Mouse (Mus musculus) limb, embryonic 14.5 days (tissue): ENCODE data around the gene Tmem82. TPM values are rescaled to one million over a fixed set of nuclear protein-coding genes. Genes with fewer than 3 reads are reported as not detected.

ENCODE experiments used
- ATAC-seq: fragments of 200-750 bp; cut with Nextera tagmentation; 2 replicates; pipeline ENCODE4 v1.8.0; 2017; ENCODE audit warnings: low read depth, moderate number of reproducible peaks, moderate TSS enrichment; ENCODE audit not compliant: low FRiP score
- DNase-seq: peaks from one replicate; pipeline ENCODE4 v3.0.0-alpha.2; 2015; ENCODE audit warnings: low spot score
- H3K27ac ChIP-seq: fragments of 300-500 bp; sonication (generic); replicated peaks from 2 replicates; pipeline ENCODE4 v1.5.1; 2014; ENCODE audit warnings: low read depth, mild to moderate bottlenecking, low read length, moderate library complexity, mixed read lengths
- H3K27me3 ChIP-seq: fragments of 300-500 bp; sonication (generic); 2 replicates; pipeline ENCODE4 v1.6.1; 2014; ENCODE audit warnings: low read length, mixed read lengths; ENCODE audit not compliant: control insufficient read depth, insufficient read depth
- H3K36me3 ChIP-seq: fragments of 300-500 bp; sonication (generic); 2 replicates; pipeline ENCODE4 v1.6.1; 2014; ENCODE audit warnings: mild to moderate bottlenecking, low read length, moderate library complexity, mixed read lengths; ENCODE audit not compliant: control insufficient read depth, insufficient read depth
- H3K4me1 ChIP-seq: fragments of 300-500 bp; sonication (generic); 2 replicates; pipeline ENCODE4 v1.6.1; 2014; ENCODE audit warnings: antibody characterized with exemption, low read length, mixed read lengths; ENCODE audit not compliant: control insufficient read depth, insufficient read depth
- H3K4me2 ChIP-seq: fragments of 300-500 bp; sonication (generic); replicated peaks from 2 replicates; pipeline ENCODE4 v1.6.1; 2014; ENCODE audit warnings: low read depth, mild to moderate bottlenecking, low read length, moderate library complexity; ENCODE audit not compliant: severe bottlenecking
- H3K4me3 ChIP-seq: fragments of 300-500 bp; sonication (generic); replicated peaks from 2 replicates; pipeline ENCODE4 v1.5.1; 2014; ENCODE audit warnings: low read length
- H3K9ac ChIP-seq: fragments of 300-500 bp; sonication (generic); 2 replicates; pipeline ENCODE4 v1.6.1; 2014; ENCODE audit warnings: mild to moderate bottlenecking, low read depth, low read length, moderate library complexity; ENCODE audit not compliant: severe bottlenecking
- H3K9me3 ChIP-seq: fragments of 300-500 bp; sonication (generic); 2 replicates; pipeline ENCODE4 v1.6.1; 2016; ENCODE audit warnings: low read length; ENCODE audit not compliant: control insufficient read depth
- POLR2A ChIP-seq: fragments of 200-500 bp; IDR thresholded peaks from 2 replicates; pipeline ENCODE4 v1.8.0; 2012; ENCODE audit warnings: inconsistent platforms, mild to moderate bottlenecking, moderate library complexity, borderline replicate concordance; ENCODE audit not compliant: insufficient read depth, insufficient read length; ENCODE audit errors: extremely low read depth
- WGBS: fragments of 180-500 bp; shearing (Covaris S2); extraction: QIAGEN DNeasy Blood & Tissue Kit; methylation state at CpG from one replicate; pipeline ENCODE4 v1.1.7; 2014; 5-methylcytosine and 5-hydroxymethylcytosine counted together
- polyA plus RNA-seq, 2 experiments: library from polyadenylated mRNA; depleted of rRNA in 1 of 2; stranded (reverse) in 1 of 2; unstranded in 1 of 2; fragments of >200 nt; fragmentation: Nextera tagmentation in 1 of 2; extraction: Ambion mirVana in 1 of 2; gene quantifications; 2 replicates each; pipeline versions ENCODE4 v1.2.1 to v1.2.3; 2012 to 2014

Gene Tmem82
- polyA plus RNA-seq, 2 experiments, result 0.49 TPM; not detected in 1

- DNase-seq (no peak), ATAC-seq (no peak)
- Histone ChIP-seq H3K4me3 (no peak overlapping the region), H3K9ac (no peak overlapping the region), H3K36me3 (peaks cover 37% of the 10 kb centered on the region), H3K9me3 (no peaks in the 10 kb centered on the region), H3K27me3 (no peaks in the 10 kb centered on the region), H3K27ac (no peak overlapping the region), H3K4me2 (no peak overlapping the region), H3K4me1 (peaks cover 5% of the 10 kb centered on the region)
- 37% methylated on average over 4 of the region's 4 CpGs for WGBS
- TF ChIP-seq POLR2A, result no peak
Measured at GRCm38 (mm10) chr4:141659739-141660138, 41.3 kb upstream of the Tmem82 start.

GRCm38 (mm10) chr4:141658846-141659484 lies 40.5 kb upstream of the Tmem82 start:
- Histone ChIP-seq H3K9ac (no peak overlapping the region), H3K9me3 (no peaks in the 10 kb centered on the region), H3K4me2 (no peak overlapping the region), H3K4me1 (no peaks in the 10 kb centered on the region), H3K27ac (no peak overlapping the region), H3K36me3 (peaks cover 41% of the 10 kb centered on the region), H3K27me3 (no peaks in the 10 kb centered on the region), H3K4me3 (no peak overlapping the region)
- TF ChIP-seq POLR2A, result no peak
- DNase-seq (no peak), ATAC-seq (no peak)
- 83% methylated on average over 6 of the region's 6 CpGs for WGBS

GRCm38 (mm10) chr4:141656932-141657331 lies 38.5 kb upstream of the Tmem82 start:
- Histone ChIP-seq H3K27me3 (no peaks in the 10 kb centered on the region), H3K9me3 (no peaks in the 10 kb centered on the region), H3K4me2 (no peak overlapping the region), H3K9ac (no peak overlapping the region), H3K4me1 (no peaks in the 10 kb centered on the region), H3K36me3 (peaks cover 50% of the 10 kb centered on the region), H3K27ac (no peak overlapping the region), H3K4me3 (no peak overlapping the region)
- TF ChIP-seq POLR2A, result no peak
- no peak for DNase-seq
- 89% methylated on average over 8 of the region's 8 CpGs for WGBS
- ATAC-seq, result no peak

GRCm38 (mm10) chr4:141655908-141656608 lies 37.6 kb upstream of the Tmem82 start:
- no peak for TF ChIP-seq POLR2A
- no peak overlapping the region for H3K9ac ChIP-seq
- 85% methylated on average over 12 of the region's 12 CpGs for WGBS
- H3K9me3 ChIP-seq, result no peaks in the 10 kb centered on the region
- H3K36me3 ChIP-seq, result peaks cover 53% of the 10 kb centered on the region
- DNase-seq (no peak), ATAC-seq (no peak)
- H3K4me1 ChIP-seq, result no peaks in the 10 kb centered on the region
- H3K27me3 ChIP-seq, result no peaks in the 10 kb centered on the region
- H3K4me2 ChIP-seq, result no peak overlapping the region
- no peak overlapping the region for H3K4me3 ChIP-seq
- no peak overlapping the region for H3K27ac ChIP-seq

- Histone ChIP-seq H3K36me3 (peaks cover 39% of the 10 kb centered on the region), H3K27me3 (no peaks in the 10 kb centered on the region), H3K9me3 (no peaks in the 10 kb centered on the region), H3K4me3 (no peak overlapping the region), H3K27ac (no peak overlapping the region), H3K9ac (no peak overlapping the region), H3K4me2 (no peak overlapping the region), H3K4me1 (0 out of 2 replicates have a peak, but pooled peaks cover 2% of the 10 kb centered on the region)
- no peak for DNase-seq
- TF ChIP-seq POLR2A, result no peak
- ATAC-seq, result no peak
- WGBS, result 86% methylated on average over 6 of the region's 6 CpGs
Measured at GRCm38 (mm10) chr4:141654509-141654908, 36.1 kb upstream of the Tmem82 start.

GRCm38 (mm10) chr4:141653813-141654212 lies 35.4 kb upstream of the Tmem82 start:
- Histone ChIP-seq H3K4me3 (no peak overlapping the region), H3K36me3 (peaks cover 39% of the 10 kb centered on the region), H3K9me3 (no peaks in the 10 kb centered on the region), H3K27me3 (no peaks in the 10 kb centered on the region), H3K4me1 (0 out of 2 replicates have a peak, but pooled peaks cover 3% of the 10 kb centered on the region), H3K4me2 (no peak overlapping the region), H3K9ac (no peak overlapping the region), H3K27ac (no peak overlapping the region)
- DNase-seq (no peak), ATAC-seq (no peak)
- TF ChIP-seq POLR2A, result no peak
- 88% methylated on average over 13 of the region's 13 CpGs for WGBS
